Mouse (Mus musculus) retina, adult 2 months (tissue): ENCODE results near the gene Ncoa1.
A peak's percentile ranks its signal among the peaks of the same experiment; 100 is the strongest.
"Not testable (repeated sequence)": the region's sequence is repeated elsewhere in the genome, so short reads cannot be mapped to it uniquely, and the experiment has no call there.

ENCODE experiments used
- DNase-seq: peaks from one replicate; pipeline ENCODE4 v3.0.0-alpha.2; 2012; ENCODE audit warnings: low read depth, low spot score

Ncoa1 gene

DNA sequence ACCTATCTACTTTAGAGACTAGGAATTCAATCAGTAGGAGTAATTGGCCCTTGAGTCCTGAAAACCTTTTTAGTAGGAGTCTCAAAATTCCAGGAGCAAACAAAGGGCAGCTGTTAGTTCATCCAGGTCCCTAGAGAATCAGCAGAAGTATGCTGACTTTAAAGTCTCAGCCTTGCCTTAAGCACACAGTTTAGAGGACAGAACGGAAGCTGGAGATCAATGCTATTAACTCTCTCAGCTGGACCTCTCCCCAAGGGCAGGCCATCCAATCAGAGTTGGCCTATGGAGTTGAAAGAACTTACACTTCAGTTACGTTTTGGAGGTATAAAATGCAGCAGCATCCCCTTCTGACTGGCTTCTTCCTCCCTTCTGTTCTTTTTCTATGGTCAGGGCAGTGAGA, 154.8 kb downstream of the Ncoa1 start:
- DNase-seq: no peak

GRCm38 (mm10) chr12:4313824-4314223, 163.2 kb downstream of the Ncoa1 start:
- no peak for DNase-seq

- DNase-seq: no peak
These were observed 170.2 kb downstream of the Ncoa1 start for GRCm38 (mm10) chr12:4306712-4307313.

- DNase-seq: no peak
These were observed 177.7 kb downstream of the Ncoa1 start for GRCm38 (mm10) chr12:4299300-4299699.

- no peak for DNase-seq
These were observed 178.4 kb downstream of the Ncoa1 start for GRCm38 (mm10) chr12:4298626-4299025.

- DNase-seq: no peak
These were observed 181.1 kb downstream of the Ncoa1 start for GRCm38 (mm10) chr12:4295881-4296280.

GRCm38 (mm10) chr12:4295281-4295680, 181.7 kb downstream of the Ncoa1 start:
- no peak for DNase-seq

- no peak for DNase-seq
These were observed 183.2 kb downstream of the Ncoa1 start for GRCm38 (mm10) chr12:4293813-4294212.

DNA sequence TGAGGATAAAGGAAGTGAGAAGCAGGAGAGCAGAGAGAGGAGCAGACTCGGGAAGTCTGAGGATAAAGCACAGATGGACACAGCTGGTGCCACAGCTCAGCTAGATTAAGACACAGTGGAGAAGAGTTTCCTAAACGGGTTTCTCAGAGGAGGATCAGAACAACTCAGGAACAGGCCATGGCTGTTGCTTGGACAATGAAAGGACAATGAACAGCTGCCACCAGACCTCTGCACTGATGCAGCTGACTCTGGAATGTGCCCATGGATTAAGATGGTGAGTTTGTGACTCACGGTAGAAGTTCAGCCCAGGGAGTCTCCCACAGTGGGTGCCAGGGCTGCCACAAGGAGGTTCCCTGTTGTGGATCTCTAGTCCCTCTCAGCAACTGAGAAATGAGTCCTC, 191.8 kb downstream of the Ncoa1 start:
- no peak for DNase-seq

DNA sequence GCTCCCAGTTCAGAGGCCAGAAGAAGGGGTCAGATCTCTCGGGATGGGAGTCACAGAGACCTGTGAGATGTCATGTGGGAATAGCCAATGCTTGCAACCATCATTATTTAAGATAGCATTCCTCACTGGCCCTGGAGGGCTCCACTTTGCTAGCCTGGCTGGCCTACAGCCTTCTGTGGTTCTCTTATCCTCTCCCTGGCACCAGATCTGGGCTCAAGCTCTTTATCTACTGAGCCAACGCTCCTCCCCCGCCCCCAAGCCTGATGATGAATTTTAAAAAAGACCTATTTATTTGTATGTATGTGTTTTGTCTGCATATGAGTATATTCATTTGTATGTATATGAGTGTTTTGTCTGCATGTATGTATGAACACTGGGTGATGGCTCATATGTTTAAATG, 197.1 kb downstream of the Ncoa1 start:
- no peak for DNase-seq

DNA sequence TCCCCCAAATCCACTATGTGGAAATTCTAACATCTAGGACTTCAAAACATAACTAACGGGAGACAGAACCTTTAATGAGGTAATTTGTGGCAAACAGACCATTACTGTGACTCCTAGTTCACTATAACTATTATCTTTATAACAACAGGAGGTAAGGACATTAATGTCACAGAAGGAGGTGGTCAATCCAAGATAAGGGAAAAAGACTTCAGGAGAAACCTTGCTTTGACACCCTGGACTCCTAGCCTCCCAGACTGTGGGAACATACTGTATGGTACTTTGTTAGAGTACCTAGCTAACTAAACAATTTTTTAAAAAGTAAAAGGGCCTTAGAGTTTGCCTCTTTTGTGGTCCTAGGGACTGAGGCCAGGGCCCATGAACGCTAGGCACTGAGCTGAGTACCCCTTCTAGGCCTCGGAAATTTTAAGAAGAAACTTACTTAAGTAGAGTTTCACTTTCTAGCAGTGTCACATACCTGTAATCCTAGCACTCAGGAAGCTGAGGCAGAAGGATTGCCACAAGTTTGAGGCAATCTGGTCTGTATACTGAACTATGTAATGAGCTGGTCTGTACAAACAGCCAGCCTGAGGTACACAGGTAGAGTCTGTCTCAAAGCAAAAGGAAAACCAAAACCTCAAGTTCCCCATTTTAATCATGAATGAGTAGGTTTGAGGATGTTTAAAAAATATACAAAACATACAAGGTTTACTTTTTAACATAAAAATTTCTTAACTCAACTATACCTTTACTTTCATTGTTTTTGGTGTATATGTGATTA, 197.8 kb downstream of the Ncoa1 start:
- DNase-seq: no peak

DNA sequence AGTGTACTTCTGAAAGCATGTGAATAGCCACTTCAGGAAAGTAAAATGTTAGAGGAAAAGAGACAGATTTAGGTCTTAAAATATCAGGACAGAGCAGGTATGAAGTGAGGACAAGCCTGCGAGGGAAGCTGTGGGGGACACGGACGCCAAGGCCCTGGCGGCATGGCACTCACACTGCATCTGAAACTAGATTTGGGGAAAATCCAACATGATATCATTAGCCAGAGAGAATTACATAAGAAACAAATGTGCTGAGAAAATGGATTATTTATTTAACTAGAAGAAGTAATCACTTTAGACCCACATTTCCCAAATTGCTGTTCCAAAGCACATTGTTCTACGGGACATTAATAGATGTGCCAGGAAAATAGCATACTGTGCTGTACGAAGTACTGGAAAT, 205.9 kb downstream of the Ncoa1 start:
- DNase-seq: no peak

- DNase-seq: no peak
These were observed 209.2 kb downstream of the Ncoa1 start for GRCm38 (mm10) chr12:4267765-4268164.

- DNase-seq: no peak
These were observed 224.0 kb downstream of the Ncoa1 start for GRCm38 (mm10) chr12:4252742-4253655.

DNA sequence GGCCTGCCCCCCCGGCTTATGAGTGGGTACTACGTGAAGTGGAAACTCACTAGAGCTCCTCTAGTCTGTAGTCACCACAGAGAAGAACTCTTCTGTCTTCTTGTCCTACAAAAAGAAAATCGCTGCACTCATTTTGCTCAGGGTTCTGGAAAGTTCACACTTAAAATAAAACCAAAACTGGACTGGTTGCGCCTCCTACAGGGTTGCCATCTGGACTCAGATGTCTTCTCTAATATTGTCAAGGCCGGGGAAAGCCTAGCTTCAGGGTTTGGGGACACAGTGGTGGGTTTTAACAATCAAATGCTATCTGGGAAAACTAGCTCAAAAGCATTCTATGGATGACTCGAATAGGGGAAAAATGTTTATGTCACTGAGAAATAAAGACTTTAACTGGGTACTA, 227.2 kb downstream of the Ncoa1 start:
- DNase-seq: no peak

DNA sequence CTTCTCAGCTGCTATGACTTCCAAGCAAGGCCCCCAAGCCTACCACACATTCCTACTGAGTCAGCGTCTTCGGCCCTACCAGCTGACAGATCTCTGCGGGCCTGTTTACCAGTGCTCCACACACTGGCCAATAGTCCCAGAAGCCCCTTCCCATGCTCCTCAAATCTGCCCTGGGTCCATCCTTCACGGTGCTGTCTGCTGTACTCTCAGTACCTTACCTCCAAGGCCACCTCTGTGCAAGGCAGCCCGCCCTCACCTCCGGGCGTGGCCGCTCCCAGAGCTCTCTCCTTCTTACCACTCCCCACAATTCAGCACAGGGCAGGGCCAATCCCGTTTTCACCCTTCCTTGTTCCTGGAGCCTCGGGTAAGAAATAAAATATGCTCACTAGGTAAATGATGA, 231.2 kb downstream of the Ncoa1 start:
- DNase-seq: no peak

DNA sequence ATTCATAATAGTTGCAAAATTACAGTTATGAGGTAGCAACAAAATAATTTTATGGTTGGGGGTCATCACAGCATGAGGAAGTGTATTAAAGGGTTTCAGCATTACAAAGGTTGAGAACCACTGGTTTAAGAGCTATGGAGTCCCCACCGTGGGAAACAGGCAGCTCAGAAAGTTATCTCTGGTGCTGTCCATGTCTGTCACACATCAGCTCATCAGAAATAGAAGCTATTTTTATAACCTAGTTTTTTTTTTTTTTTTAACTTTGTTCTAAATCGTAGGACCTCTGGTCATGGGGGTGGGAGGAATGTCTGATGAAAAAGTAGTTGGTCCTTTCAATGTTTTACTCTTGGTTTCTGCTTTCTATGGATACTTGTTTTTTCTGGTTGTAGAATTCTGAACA, 233.2 kb downstream of the Ncoa1 start:
- DNase-seq: no peak

- not testable (repeated sequence) for DNase-seq
These were observed 236.7 kb downstream of the Ncoa1 start for GRCm38 (mm10) chr12:4240281-4240680.

- no peak for DNase-seq
These were observed 239.5 kb downstream of the Ncoa1 start for GRCm38 (mm10) chr12:4237481-4237880.

DNA sequence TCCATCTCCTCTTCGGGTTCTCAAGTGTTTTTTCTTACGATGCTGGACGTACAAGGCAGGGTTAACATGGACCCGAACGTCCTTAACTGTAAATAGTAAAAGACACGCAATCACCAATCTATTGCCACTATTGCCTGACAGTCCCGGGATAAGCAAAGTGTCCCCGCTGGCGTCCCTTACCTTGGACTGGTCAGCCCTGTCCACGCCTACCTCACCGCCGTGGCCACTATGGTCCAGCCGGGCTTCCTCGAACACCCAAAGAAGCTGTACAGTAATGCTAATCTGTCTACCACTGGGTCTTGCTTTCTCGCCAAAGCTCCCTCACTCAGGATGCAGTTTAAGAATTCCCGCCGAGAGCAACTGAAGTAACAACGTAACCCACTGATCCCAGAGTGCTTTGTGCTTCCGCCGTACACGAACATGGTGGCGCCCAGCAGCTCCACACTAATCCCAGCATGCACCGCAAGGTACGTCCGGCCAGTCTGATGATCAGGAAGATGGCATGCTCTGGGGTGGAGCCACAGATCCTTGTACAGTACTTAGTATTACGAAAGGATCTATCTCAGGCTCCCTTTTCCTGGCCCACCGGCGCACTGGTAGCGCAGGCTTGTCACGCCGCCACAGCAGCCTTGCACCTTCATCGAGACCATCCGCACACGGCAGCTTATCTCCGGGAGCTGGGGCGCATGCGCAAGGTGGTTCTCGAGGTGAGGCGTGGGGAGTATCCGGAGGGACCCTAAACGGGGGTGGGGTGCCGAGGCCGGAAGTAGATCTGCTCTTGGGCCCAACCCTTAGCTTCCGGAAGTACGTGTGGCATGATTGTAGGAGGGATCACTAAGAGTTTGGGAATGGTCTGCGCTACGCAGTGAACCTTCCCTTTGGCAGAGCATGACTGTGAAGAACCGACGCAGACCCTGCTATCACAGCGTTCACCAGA, 243.1 kb downstream of the Ncoa1 start, which contains the start of the genes Ptrhd1 and Cenpo:
Gene Ptrhd1, plus strand, starts transcription at position 456 of the 937 bp plus-strand sequence.
Gene Cenpo, minus strand, starts transcription at position 723 of the 937 bp plus-strand sequence.
- peak; percentile 90 for DNase-seq

GRCm38 (mm10) chr12:4232777-4233176, 244.2 kb downstream of the Ncoa1 start:
- DNase-seq: no peak
